Mouse (Mus musculus): ENCODE results near the gene D330020A13Rik.

- TF ChIP-seq POLR2A (IDR thresholded peaks at IDR 0.05; ENCODE audit: insufficient read length, low read depth) (no peak), REST (IDR thresholded peaks at IDR 0.05; ENCODE audit: insufficient read depth, insufficient read length) (no peak), CEBPB (IDR thresholded peaks at IDR 0.05; ENCODE audit: insufficient read depth, poor library complexity, severe bottlenecking) (no peak), USF1 (IDR thresholded peaks at IDR 0.05; ENCODE audit: low read depth) (no peak)
Measured at GRCm38 (mm10) chr6:120294056-120294784, at the start of gene D330020A13Rik, which contains the start of gene B4galnt3.
